Mouse (Mus musculus) lung, embryonic 16.5 days (tissue): ENCODE results near the gene Metrnl. TPM values are rescaled to one million over a fixed set of nuclear protein-coding genes. Genes with fewer than 3 reads are reported as not detected.
A peak's percentile ranks its signal among the peaks of the same experiment; 100 is the strongest.

Source experiments
- ATAC-seq: fragments of 200-750 bp; cut with Nextera tagmentation; 2 replicates; pipeline ENCODE4 v1.8.0; 2017; ENCODE audit warnings: low read depth, mild to moderate bottlenecking, moderate library complexity
- H3K27ac ChIP-seq: fragments of 300-500 bp; sonication (generic); 2 replicates; pipeline ENCODE4 v1.5.1; 2014; ENCODE audit warnings: mild to moderate bottlenecking, control low read depth, low read length
- H3K27me3 ChIP-seq: fragments of 300-500 bp; sonication (generic); 2 replicates; pipeline ENCODE4 v1.6.1; 2014; ENCODE audit warnings: low read depth, low read length, mixed read lengths; ENCODE audit not compliant: control insufficient read depth, insufficient read depth
- H3K36me3 ChIP-seq: fragments of 300-500 bp; sonication (generic); 2 replicates; pipeline ENCODE4 v1.6.1; 2014; ENCODE audit warnings: low read length; ENCODE audit not compliant: control insufficient read depth, insufficient read depth
- H3K4me1 ChIP-seq: fragments of 300-500 bp; sonication (generic); replicated peaks from 2 replicates; pipeline ENCODE4 v1.6.1; 2014; ENCODE audit warnings: low read length, mixed read lengths; ENCODE audit not compliant: control insufficient read depth, insufficient read depth
- H3K4me2 ChIP-seq: fragments of 300-500 bp; sonication (generic); 2 replicates; pipeline ENCODE4 v1.6.1; 2014; ENCODE audit warnings: low read depth, low read length, control low read depth
- H3K4me3 ChIP-seq: fragments of 300-500 bp; sonication (generic); 2 replicates; pipeline ENCODE4 v1.5.1; 2014; ENCODE audit warnings: mild to moderate bottlenecking, low read length, control low read depth
- H3K9ac ChIP-seq: fragments of 300-500 bp; sonication (generic); 2 replicates; pipeline ENCODE4 v1.6.1; 2014; ENCODE audit warnings: low read length, control low read depth
- H3K9me3 ChIP-seq: fragments of 300-500 bp; sonication (generic); 2 replicates; pipeline ENCODE4 v1.6.1; 2016; ENCODE audit warnings: low read length; ENCODE audit not compliant: control insufficient read depth
- WGBS: fragments of 180-500 bp; shearing (Covaris S2); extraction: QIAGEN DNeasy Blood & Tissue Kit; methylation state at CpG from one replicate; pipeline ENCODE4 v1.1.7; 2014; 5-methylcytosine and 5-hydroxymethylcytosine counted together
- polyA plus RNA-seq: library from polyadenylated mRNA; unstranded; fragments of >200 nt; fragmentation: Nextera tagmentation; extraction: Ambion mirVana; gene quantifications from 2 replicates; pipeline ENCODE4 v1.2.1, GENCODE M21; 2015

The Metrnl gene
- polyA plus RNA-seq, 1 experiment from 2014 or later, result 25.8 TPM

DNA sequence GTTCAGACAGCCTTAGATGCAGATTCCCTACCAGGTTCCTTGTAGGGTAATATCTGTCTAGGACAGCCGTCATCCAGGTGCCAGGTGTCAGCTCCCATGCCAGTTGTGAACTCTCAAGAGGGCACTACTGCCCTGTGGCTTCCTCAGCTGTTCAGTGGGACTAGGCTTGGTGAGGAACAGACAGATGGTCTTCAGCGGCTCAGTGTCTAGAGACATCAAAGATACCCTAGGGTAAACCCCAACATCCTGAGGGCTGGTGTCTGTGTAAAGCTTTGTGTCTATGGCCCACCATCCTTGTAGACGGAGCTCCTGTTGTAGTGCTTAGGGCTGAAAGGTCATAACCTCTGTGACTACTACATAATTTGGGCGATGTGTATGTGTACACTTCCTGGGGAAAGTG, 4.1 kb upstream of the Metrnl start:
- no peaks in the 10 kb centered on the region for H3K9me3 ChIP-seq
- no peaks in the 10 kb centered on the region for H3K36me3 ChIP-seq
- H3K9ac ChIP-seq, result no peak overlapping the region
- no peak overlapping the region for H3K27ac ChIP-seq
- no peaks in the 10 kb centered on the region for H3K27me3 ChIP-seq
- H3K4me1 ChIP-seq, result no peaks in the 10 kb centered on the region; the same call in 1 of the 2 replicates
- no peak overlapping the region for H3K4me3 ChIP-seq
- ATAC-seq, result no peak
- WGBS, result 78% methylated on average over 4 of the region's 4 CpGs
- H3K4me2 ChIP-seq, result no peak overlapping the region

DNA sequence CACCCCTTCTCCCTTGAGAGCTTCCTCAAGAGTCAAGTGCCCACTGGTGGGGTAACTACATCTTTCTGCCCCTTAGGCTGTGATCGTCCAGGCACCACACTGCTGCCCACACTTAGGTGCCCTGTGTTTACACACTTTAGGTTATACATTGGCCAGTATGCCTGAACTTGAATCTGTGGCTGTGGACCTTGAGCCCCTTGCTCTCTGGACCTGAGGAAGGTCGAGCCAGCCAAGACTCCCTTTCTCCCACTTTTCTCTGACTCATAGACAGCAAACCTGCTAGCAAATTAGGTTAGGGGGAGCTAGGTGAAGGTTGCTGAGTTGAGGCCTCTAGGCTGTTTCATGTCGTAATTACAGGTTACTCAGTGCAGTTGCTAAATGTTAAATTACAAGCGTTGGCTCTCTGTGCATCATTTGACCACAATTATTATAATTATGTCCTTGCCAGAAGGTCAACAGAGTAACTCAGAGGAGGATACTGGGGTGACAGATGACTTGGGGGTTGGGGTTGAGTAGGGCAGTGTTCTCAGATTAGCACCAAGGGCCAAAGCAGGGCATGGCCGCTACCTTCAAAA, 2.9 kb upstream of the Metrnl start:
- H3K4me3 ChIP-seq, result no peak overlapping the region
- no peak overlapping the region for H3K4me2 ChIP-seq
- H3K27me3 ChIP-seq, result no peaks in the 10 kb centered on the region
- no peaks in the 10 kb centered on the region; the same call in 1 of the 2 replicates for H3K4me1 ChIP-seq
- H3K27ac ChIP-seq, result no peak overlapping the region
- H3K9me3 ChIP-seq, result no peaks in the 10 kb centered on the region
- no peak overlapping the region for H3K9ac ChIP-seq
- ATAC-seq, result no peak
- H3K36me3 ChIP-seq, result no peaks in the 10 kb centered on the region
- 76% methylated on average over 5 of the region's 5 CpGs for WGBS

DNA sequence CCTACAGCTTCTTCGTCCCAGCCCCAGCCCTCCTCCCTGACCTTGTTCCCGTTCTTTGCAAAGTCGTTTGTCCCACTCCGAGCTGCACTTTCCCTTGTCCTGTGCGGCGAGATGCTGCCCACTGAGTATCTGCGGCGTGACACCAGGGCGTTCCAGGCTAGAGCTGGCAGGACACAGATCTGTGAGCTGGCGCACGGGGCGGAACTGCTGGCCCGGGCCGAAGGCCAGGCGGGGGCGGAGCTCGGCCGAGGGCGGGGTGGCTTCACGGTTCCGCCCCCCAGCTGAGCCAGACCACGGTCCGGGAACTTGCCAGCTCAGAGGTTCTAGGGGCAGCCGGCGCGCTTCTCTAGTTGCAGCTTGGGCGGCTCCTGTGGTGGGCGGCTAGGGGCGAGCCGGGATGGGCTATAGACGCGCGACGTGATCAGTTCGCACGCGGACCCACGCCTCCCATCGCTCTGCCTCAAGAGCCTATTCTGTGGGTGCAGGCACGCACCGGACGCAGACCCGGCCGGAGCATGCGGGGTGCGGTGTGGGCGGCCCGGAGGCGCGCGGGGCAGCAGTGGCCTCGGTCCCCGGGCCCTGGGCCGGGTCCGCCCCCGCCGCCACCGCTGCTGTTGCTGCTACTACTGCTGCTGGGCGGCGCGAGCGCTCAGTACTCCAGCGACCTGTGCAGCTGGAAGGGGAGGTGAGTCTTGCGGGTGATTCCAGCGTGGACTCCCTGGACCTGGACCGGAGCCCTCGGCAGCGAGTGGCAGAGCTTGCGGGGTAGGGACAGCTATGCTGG, 959 bp downstream of the Metrnl start:
- H3K4me2 ChIP-seq, result peak overlapping the region; percentile 96
- H3K4me3 ChIP-seq, result peak overlapping the region; percentile 77
- ATAC-seq, result peak; percentile 98
- H3K9me3 ChIP-seq, result no peaks in the 10 kb centered on the region
- WGBS, result under 1% methylated on average over 69 of the region's 69 CpGs
- peaks cover 8% of the 10 kb centered on the region for H3K4me1 ChIP-seq
- no peaks in the 10 kb centered on the region for H3K27me3 ChIP-seq
- peak overlapping the region; percentile 78 for H3K9ac ChIP-seq
- no peaks in the 10 kb centered on the region for H3K36me3 ChIP-seq
- peak overlapping the region; percentile 82 for H3K27ac ChIP-seq

- no peaks in the 10 kb centered on the region for H3K27me3 ChIP-seq
- under 1% methylated on average over 40 of the region's 40 CpGs for WGBS
- no peaks in the 10 kb centered on the region for H3K9me3 ChIP-seq
- ATAC-seq, result peak; percentile 21; the same call in 1 of the 2 replicates
- H3K9ac ChIP-seq, result peak overlapping the region; percentile 78
- H3K36me3 ChIP-seq, result no peaks in the 10 kb centered on the region
- H3K27ac ChIP-seq, result peak overlapping the region; percentile 82
- H3K4me1 ChIP-seq, result peaks cover 15% of the 10 kb centered on the region
- peak overlapping the region; percentile 77 for H3K4me3 ChIP-seq
- H3K4me2 ChIP-seq, result peak overlapping the region; percentile 96
Measured at GRCm38 (mm10) chr11:121702895-121703618, 1.7 kb downstream of the Metrnl start.

- H3K36me3 ChIP-seq, result no peaks in the 10 kb centered on the region
- peak overlapping the region; percentile 4; the same call in 1 of the 2 replicates for H3K27ac ChIP-seq
- peak overlapping the region; percentile 78 for H3K9ac ChIP-seq
- H3K9me3 ChIP-seq, result no peaks in the 10 kb centered on the region
- no peak for ATAC-seq
- H3K4me3 ChIP-seq, result peak overlapping the region; percentile 77
- H3K4me2 ChIP-seq, result peak overlapping the region; percentile 96
- no peaks in the 10 kb centered on the region for H3K27me3 ChIP-seq
- 12% methylated on average over 16 of the region's 16 CpGs for WGBS
- peaks cover 15% of the 10 kb centered on the region for H3K4me1 ChIP-seq
Measured at GRCm38 (mm10) chr11:121703619-121704215, 2.4 kb downstream of the Metrnl start.

DNA sequence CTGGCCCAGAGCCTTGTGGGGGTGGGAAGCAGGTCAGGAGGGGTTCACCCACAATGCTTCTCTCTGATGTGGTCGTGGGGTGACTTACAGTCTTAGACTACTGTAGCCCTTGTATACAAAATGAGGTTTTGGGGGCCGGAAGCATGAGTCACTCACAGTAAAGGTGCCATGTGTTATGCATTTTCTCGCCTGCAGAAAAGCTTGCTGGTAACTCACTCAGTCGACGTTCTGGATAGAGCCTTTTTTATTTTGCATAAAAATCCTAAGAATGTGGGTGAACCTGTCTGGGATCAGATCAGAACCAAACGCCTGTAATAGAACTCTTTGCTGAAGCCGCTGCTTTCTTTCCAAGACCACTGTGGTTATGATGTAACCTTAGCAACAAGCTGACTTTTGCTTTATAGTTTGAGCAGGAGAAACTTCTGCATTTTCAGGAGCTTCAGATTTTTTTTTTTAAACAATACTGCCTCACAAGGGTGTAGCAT, 5.2 kb downstream of the Metrnl start:
- Histone ChIP-seq H3K4me2 (no peak overlapping the region), H3K4me3 (no peak overlapping the region)
- 25% methylated on average over 7 of the region's 7 CpGs for WGBS

GRCm38 (mm10) chr11:121709278-121709677, 7.9 kb downstream of the Metrnl start:
- no peak for ATAC-seq
- no peaks in the 10 kb centered on the region for H3K36me3 ChIP-seq
- no peak overlapping the region for H3K4me2 ChIP-seq
- H3K27ac ChIP-seq, result no peak overlapping the region
- no peak overlapping the region for H3K9ac ChIP-seq
- H3K4me1 ChIP-seq, result peaks cover 23% of the 10 kb centered on the region
- 45% methylated on average over 4 of the region's 4 CpGs for WGBS
- no peaks in the 10 kb centered on the region for H3K9me3 ChIP-seq
- H3K4me3 ChIP-seq, result no peak overlapping the region
- H3K27me3 ChIP-seq, result no peaks in the 10 kb centered on the region

More for the DNA sequence above, 5.2 kb downstream of the Metrnl start:
- no peaks in the 10 kb centered on the region for H3K9me3 ChIP-seq
- no peak overlapping the region for H3K9ac ChIP-seq
- H3K27ac ChIP-seq, result peak overlapping the region; percentile 53
- no peaks in the 10 kb centered on the region for H3K27me3 ChIP-seq
- H3K36me3 ChIP-seq, result no peaks in the 10 kb centered on the region
- no peak for ATAC-seq
- peaks cover 15% of the 10 kb centered on the region for H3K4me1 ChIP-seq

- no peak for ATAC-seq
- no peaks in the 10 kb centered on the region for H3K9me3 ChIP-seq
- H3K27me3 ChIP-seq, result no peaks in the 10 kb centered on the region
- H3K27ac ChIP-seq, result no peak overlapping the region
- peaks cover 27% of the 10 kb centered on the region for H3K4me1 ChIP-seq
- H3K4me3 ChIP-seq, result no peak overlapping the region
- WGBS, result 94% methylated on average over 5 of the region's 5 CpGs
- no peak overlapping the region for H3K9ac ChIP-seq
- H3K36me3 ChIP-seq, result no peaks in the 10 kb centered on the region
- H3K4me2 ChIP-seq, result no peak overlapping the region
Measured at GRCm38 (mm10) chr11:121710245-121710644, 8.9 kb downstream of the Metrnl start.
